Mouse (Mus musculus) Patski (cell line): Measurements from ENCODE around the gene Nckipsd. TPM values are rescaled to one million over a fixed set of nuclear protein-coding genes. Genes with fewer than 3 reads are reported as not detected.

Source experiments
- ATAC-seq: fragments of 100-300 bp; one replicate; pipeline ENCODE4 v1.8.0; 2021
- CTCF ChIA-PET: fragments of 350-600 bp; sonication (Branson Sonifier 250); formaldehyde crosslinking; loops from one replicate; lab custom pipeline; 2022; ENCODE audit warnings: inconsistent platforms; lab: Charles Lee
- POLR2A ChIA-PET: fragments of 350-600 bp; sonication (Branson Sonifier 250); formaldehyde crosslinking; loops from one replicate; lab custom pipeline; 2022; ENCODE audit warnings: antibody characterized with exemption, inconsistent platforms; lab: Charles Lee
- DNase-seq: peaks from one replicate; pipeline ENCODE4 v3.0.0-alpha.2; 2011; ENCODE audit warnings: low read depth, low spot score
- H3K27me3 ChIP-seq: fragments of 371-371 bp; one replicate; pipeline ENCODE4 v1.5.1; 2021
- CTCF ChIP-seq: fragments of 100-300 bp; IDR thresholded peaks from one replicate; pipeline ENCODE4 v1.5.1; 2021
- in situ Hi-C: fragments of 300-500 bp; cut with MboI; formaldehyde crosslinking; loops from 3 replicates; pipeline ENCODE4 v1.11.1; 2018; ENCODE audit warnings: low pct_unique_long_range_greater_than_20kb, mixed read lengths
- polyA plus RNA-seq: library from polyadenylated mRNA; unstranded; gene quantifications from one replicate; pipeline ENCODE4 v1.2.3, GENCODE M21; 2021

Nckipsd gene
- polyA plus RNA-seq, 1 experiment from 2014 or later: 15.9 TPM

- no peaks in the 10 kb centered on the region for H3K27me3 ChIP-seq
- no peak for DNase-seq
- in situ Hi-C loops: no loop called here
- ATAC-seq: peak; percentile 98
- ChIA-PET POLR2A (interaction anchor here (0.6 to 2.6 kb wide), 4 partner anchors 15 to 1512 kb away, joined by 3 to 7 read pairs (median 4); no protein-coding TSS in a partner anchor), CTCF (interaction anchor here (0.8 to 3.3 kb wide), 2 partner anchors 14 to 15 kb away, joined by 3 to 15 read pairs; no protein-coding TSS in a partner anchor)
- TF ChIP-seq CTCF: no peak
These were observed 24.4 kb upstream of the Nckipsd start, which contains the start of gene Ip6k2 for GRCm38 (mm10) chr9:108783548-108784463. TSS of gene Ip6k2 (plus strand) at chr9:108783796.

GRCm38 (mm10) chr9:108785416-108785815 is 22.8 kb upstream of the Nckipsd start:
- TF ChIP-seq CTCF: no peak
- in situ Hi-C loops: no loop called here
- ChIA-PET CTCF (interaction anchor here (3.3 kb wide), 1 partner anchor 14 kb away, joined by 15 read pairs; no protein-coding TSS in a partner anchor), POLR2A (interaction anchor here (0.6 to 2.6 kb wide), 3 partner anchors 13 to 260 kb away, joined by 3 to 11 read pairs (median 7); no protein-coding TSS in a partner anchor)
- H3K27me3 ChIP-seq: no peaks in the 10 kb centered on the region
- ATAC-seq (no peak), DNase-seq (no peak)

- no peak for TF ChIP-seq CTCF
- POLR2A ChIA-PET: interaction anchor here (0.6 to 2.6 kb wide), 3 partner anchors 12 to 321 kb away, joined by 3 to 11 read pairs (median 7); no protein-coding TSS in a partner anchor
- CTCF ChIA-PET: no interaction called here
- ATAC-seq (no peak), DNase-seq (no peak)
- H3K27me3 ChIP-seq: no peaks in the 10 kb centered on the region
- in situ Hi-C loops: no loop called here
These were observed 21.7 kb upstream of the Nckipsd start for GRCm38 (mm10) chr9:108786494-108786893.

- DNase-seq (no peak), ATAC-seq (no peak)
- POLR2A ChIA-PET: interaction anchor here (0.5 to 2.0 kb wide), 2 partner anchors 12 to 66 kb away, joined by 6 to 11 read pairs; no protein-coding TSS in a partner anchor
- CTCF ChIA-PET: no interaction called here
- no peak for TF ChIP-seq CTCF
- in situ Hi-C loops: no loop called here
- no peaks in the 10 kb centered on the region for H3K27me3 ChIP-seq
These were observed 21.1 kb upstream of the Nckipsd start for GRCm38 (mm10) chr9:108787080-108787479.

DNA sequence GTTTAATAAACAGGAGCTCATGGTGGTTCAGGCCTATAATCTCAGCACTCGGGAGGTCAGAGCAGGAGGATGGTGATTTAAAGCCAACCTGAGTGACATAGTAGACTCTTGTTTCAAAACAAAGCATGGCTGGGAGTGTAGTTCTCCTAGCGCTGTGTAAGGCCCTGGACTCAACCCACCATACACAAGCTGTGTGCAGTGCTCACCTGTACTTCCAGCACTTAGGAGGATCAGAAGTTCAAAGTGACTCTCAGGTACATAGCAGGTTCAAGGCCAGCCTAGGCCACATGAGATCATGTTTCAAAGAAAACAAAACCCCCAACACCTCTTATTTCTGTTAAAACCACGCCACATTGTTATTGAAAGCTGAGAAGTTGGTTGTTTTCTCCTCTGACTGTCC is 19.5 kb upstream of the Nckipsd start:
- no peaks in the 10 kb centered on the region for H3K27me3 ChIP-seq
- no peak for TF ChIP-seq CTCF
- ChIA-PET CTCF (interaction anchor here (2.4 kb wide), 1 partner anchor 10 kb away, joined by 8 read pairs; no protein-coding TSS in a partner anchor), POLR2A (no interaction called here)
- DNase-seq (no peak), ATAC-seq (no peak)
- in situ Hi-C loops: no loop called here

DNA sequence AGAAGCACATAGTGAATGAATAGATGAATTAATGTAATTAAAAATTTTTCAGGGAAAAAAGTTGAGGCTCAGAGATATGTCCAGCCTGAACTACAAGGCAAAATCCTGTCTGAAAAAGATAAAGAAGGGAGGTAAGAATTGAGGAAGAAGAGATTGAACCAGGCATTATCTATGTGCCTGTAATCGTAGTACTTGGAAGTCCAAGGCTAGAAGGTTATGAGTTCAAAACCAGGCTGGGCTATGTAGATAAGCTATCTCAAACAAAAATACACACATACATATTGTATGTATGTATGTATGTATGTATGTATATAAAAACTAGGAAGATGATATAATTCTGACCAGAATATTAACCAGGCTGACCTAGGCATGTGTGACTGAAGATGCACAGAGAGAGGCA is 15.9 kb upstream of the Nckipsd start:
- no peaks in the 10 kb centered on the region for H3K27me3 ChIP-seq
- ChIA-PET CTCF (no interaction called here), POLR2A (no interaction called here)
- in situ Hi-C loops: no loop called here
- ATAC-seq: no peak
- no peak for TF ChIP-seq CTCF
- no peak for DNase-seq

- DNase-seq (no peak), ATAC-seq (no peak)
- H3K27me3 ChIP-seq: no peaks in the 10 kb centered on the region
- TF ChIP-seq CTCF: no peak
- in situ Hi-C loops: no loop called here
- ChIA-PET POLR2A (no interaction called here), CTCF (no interaction called here)
These were observed 15.4 kb upstream of the Nckipsd start for GRCm38 (mm10) chr9:108792730-108793129.

- peak; percentile 34 for ATAC-seq
- no peak for DNase-seq
- H3K27me3 ChIP-seq: no peaks in the 10 kb centered on the region
- in situ Hi-C loops: no loop called here
- TF ChIP-seq CTCF: no peak
- POLR2A ChIA-PET: interaction anchor here (1.2 kb wide), 1 partner anchor 14 kb away, joined by 6 read pairs; no protein-coding TSS in a partner anchor
- CTCF ChIA-PET: interaction anchor here (1.2 kb wide), 1 partner anchor 8 kb away, joined by 3 read pairs; no protein-coding TSS in a partner anchor
These were observed 12.9 kb upstream of the Nckipsd start for GRCm38 (mm10) chr9:108795281-108795680.

DNA sequence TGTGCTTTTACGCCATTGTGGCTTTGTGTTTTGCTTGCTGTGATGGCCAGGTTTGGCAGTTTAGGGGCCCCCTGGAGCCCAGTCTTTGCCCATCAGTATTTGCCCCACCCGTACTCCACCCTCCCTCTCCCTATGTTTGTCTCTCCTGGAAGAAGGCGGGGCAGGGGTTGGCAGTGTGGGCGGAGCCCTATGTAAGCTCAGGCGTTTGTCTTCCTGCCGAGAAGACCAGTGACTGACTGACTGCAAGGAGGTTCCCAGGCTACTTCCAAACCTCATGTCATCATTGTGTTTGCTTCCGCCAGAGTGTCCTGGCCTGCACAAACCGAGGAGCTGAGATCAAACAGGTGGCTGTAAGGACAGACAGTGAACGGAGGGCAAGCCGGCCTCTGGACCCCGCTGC is 12.4 kb upstream of the Nckipsd start:
- ChIA-PET POLR2A (no interaction called here), CTCF (no interaction called here)
- in situ Hi-C loops: no loop called here
- H3K27me3 ChIP-seq: no peaks in the 10 kb centered on the region
- TF ChIP-seq CTCF: no peak
- ATAC-seq: peak; percentile 37
- DNase-seq: no peak

DNA sequence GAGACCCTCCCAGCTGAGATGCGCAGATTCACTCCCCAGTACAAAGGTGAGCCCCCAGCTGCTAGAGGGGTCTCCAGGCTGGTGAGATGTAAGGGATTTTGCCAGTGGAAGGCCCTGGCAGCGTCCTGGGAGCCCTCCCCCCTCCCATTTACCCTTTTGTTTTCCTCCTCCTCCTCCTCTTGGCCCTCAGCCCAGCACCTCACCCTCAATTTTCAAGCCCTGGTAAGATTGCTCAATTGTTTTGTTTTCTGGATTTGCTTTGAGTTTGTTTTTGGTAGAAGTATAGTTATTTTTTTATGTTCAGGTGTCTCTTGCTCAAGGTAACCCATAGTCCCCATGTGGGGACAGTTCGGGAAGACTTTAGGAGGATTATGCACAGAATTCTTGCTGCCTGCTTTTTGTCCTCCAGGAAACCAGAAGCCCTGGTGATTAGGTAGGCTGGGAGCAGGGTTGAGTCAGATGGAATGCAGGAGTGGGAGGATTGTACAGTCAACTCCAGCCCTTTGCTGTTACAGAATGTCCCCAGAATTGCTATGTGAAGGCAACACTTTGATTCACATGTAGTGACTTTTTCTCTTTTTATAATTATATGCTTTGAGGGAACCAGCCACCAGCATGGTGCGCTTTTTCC is 11.7 kb upstream of the Nckipsd start:
- DNase-seq (peak; percentile 46), ATAC-seq (peak; percentile 82)
- ChIA-PET POLR2A (no interaction called here), CTCF (no interaction called here)
- no peaks in the 10 kb centered on the region for H3K27me3 ChIP-seq
- TF ChIP-seq CTCF: no peak
- in situ Hi-C loops: no loop called here
